Mouse (Mus musculus) gastrocnemius, adult 8-10 months (tissue): ENCODE data around the gene Klk1b11. TPM values are rescaled to one million over a fixed set of nuclear protein-coding genes. Genes with fewer than 3 reads are reported as not detected.
"Not testable (repeated sequence)": the region's sequence is repeated elsewhere in the genome, so short reads cannot be mapped to it uniquely, and the experiment has no call there.

Source experiments
- DNase-seq, 2 experiments: peaks; one replicate each; pipeline ENCODE4 v3.0.0; 2022; ENCODE audit warnings: low spot score in 2 of 2
- total RNA-seq, 4 experiments: library from RNA; stranded (reverse); gene quantifications; 2 replicates each; pipeline ENCODE4 v1.2.4; 2022

The Klk1b11 gene
- total RNA-seq = not detected

DNA sequence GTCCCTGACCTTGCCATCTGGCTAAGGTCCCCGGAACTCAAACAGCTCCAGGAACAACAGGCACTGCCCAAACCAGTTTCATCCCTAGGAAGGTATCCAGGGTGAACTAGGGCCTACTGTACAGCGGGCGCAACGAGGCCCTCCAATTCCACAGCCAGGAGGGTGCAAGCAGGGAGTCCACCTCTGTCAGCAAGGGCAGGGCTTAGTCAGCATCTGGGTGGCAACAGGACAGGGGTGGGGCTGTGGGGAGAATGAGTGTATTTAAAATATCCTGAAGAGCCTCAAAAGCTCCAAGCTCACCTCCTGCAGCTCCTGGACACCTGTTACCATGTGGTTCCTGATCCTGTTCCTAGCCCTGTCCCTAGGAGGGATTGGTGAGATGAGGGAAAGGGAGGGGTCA, at the start of gene Klk1b11:
Gene Klk1b11, plus strand, starts transcription at position 301 of the 400 bp plus-strand sequence.
- DNase-seq = not testable (repeated sequence)

DNA sequence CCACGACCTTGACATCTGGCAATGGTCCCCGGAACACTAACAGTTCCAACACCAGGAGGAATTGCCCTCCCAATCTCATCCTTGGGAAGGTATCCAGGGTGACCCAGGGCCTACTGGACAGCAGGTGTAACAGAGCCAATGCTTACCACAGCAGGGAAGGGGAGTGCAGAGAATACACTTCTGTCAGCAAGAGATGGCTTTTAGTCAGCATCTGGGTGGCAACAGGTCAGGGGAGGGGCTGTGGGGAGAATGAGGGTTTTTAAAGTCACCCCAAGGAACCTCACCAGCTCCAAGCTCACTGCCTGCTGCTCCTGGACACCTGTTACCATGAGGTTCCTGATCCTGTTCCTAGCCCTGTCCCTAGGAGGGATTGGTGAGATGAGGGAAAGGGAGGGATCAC, 45.3 kb upstream of the Klk1b11 start, which contains the start of gene Klk1b8:
Gene Klk1b8, plus strand, starts transcription at position 301 of the 400 bp plus-strand sequence.
- DNase-seq = no peak

GRCm38 (mm10) chr7:43952703-43953102, 43.0 kb upstream of the Klk1b11 start:
- no peak for DNase-seq

GRCm38 (mm10) chr7:43966451-43966850, 29.2 kb upstream of the Klk1b11 start, which contains the start of gene Klk1b1:
Gene Klk1b1 (plus strand): TSS chr7:43966751.
- no peak for DNase-seq

GRCm38 (mm10) chr7:43967058-43967457, 28.6 kb upstream of the Klk1b11 start:
- no peak for DNase-seq

GRCm38 (mm10) chr7:43967612-43968011, 28.1 kb upstream of the Klk1b11 start:
- DNase-seq = no peak

- DNase-seq = not testable (repeated sequence)
These were observed 19.9 kb upstream of the Klk1b11 start, which contains the start of gene Klk1b9 for GRCm38 (mm10) chr7:43975761-43976160. Gene Klk1b9 (plus strand): TSS chr7:43976061.

GRCm38 (mm10) chr7:43985657-43986056, 10.0 kb upstream of the Klk1b11 start:
- DNase-seq = no peak

GRCm38 (mm10) chr7:43994821-43995220, 856 bp upstream of the Klk1b11 start:
- not testable (repeated sequence) for DNase-seq

GRCm38 (mm10) chr7:44004847-44005246, 9.2 kb downstream of the Klk1b11 start:
- no peak for DNase-seq

DNA sequence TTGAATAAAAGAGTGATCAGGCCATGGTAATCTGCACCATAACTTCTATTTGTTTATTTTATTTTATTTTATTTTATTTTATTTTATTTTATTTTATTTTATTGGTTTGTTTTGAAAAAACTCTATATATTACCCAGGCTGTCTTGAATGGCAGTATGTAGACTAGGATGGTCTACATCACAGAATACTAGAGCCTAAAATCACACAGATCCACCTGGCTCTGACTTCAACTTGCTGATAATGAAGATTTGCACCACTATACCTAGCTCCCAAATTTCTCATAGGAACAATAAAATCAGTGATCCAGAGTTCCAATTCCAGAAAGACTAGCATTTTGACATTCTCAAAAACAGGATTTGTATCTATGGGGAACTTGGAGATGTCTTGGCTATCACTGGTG, 16.2 kb downstream of the Klk1b11 start, which contains the start of gene Klk1b26:
Gene Klk1b26, plus strand, starts transcription at position 301 of the 400 bp plus-strand sequence.
- not testable (repeated sequence) for DNase-seq

DNA sequence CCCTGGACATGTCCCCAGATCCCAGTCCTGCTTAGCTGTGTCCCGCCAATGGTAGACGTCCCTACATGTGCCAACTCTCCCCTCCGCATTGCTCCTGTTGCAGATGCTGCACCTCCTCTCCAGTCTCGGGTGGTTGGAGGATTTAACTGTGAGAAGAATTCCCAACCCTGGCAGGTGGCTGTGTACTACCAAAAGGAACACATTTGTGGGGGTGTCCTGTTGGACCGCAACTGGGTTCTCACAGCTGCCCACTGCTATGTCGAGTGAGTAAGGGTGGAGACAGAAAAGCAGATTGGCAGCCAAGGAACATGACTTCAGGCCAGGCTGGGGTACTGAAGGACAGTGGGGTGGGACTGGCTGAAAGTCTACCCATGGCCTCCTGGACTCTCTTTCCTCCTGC, 19.0 kb downstream of the Klk1b11 start:
- DNase-seq = not testable (repeated sequence)

GRCm38 (mm10) chr7:44015071-44015470, 19.4 kb downstream of the Klk1b11 start:
- no peak for DNase-seq

Other genes starting within 250 kb of the Klk1b11 start
- not detected for gene Klk12, start 227.0 kb upstream of the Klk1b11 start, total RNA-seq
- gene Klk11, start 221.3 kb upstream of the Klk1b11 start, total RNA-seq = under 1 TPM in 1 of 4 experiments, not detected in 3; 0.40 TPM
- gene Klk10, start 214.8 kb upstream of the Klk1b11 start, total RNA-seq = under 1 TPM; 0.27 to 0.53 (median 0.31) TPM
- not detected for gene Klk9, start 204.0 kb upstream of the Klk1b11 start, total RNA-seq
- 1 to 10 TPM in 2 of 4 experiments, under 1 TPM in 2; 0.63 to 1.7 (median 0.95) TPM for gene Klk8, start 198.3 kb upstream of the Klk1b11 start, total RNA-seq
- gene Klk7, start 184.6 kb upstream of the Klk1b11 start, total RNA-seq = not detected
- not detected for gene Klk6, start 171.4 kb upstream of the Klk1b11 start, total RNA-seq
- not detected for gene Klk5, start 153.9 kb upstream of the Klk1b11 start, total RNA-seq
- gene Klk4, start 114.7 kb upstream of the Klk1b11 start, total RNA-seq = not detected
- gene Klk15, start 62.1 kb upstream of the Klk1b11 start, total RNA-seq = not detected
- not detected for gene Klk1b8, start 45.2 kb upstream of the Klk1b11 start, total RNA-seq
- not detected for gene Klk1b1, start 29.1 kb upstream of the Klk1b11 start, total RNA-seq
- gene Klk1b9, start 19.8 kb upstream of the Klk1b11 start, total RNA-seq = not detected
- gene Klk1b26, start 16.3 kb downstream of the Klk1b11 start, total RNA-seq = 1 to 10 TPM in 1 of 4 experiments, not detected in 3; 1.3 TPM
- not detected for gene Klk1b27, start 56.4 kb downstream of the Klk1b11 start, total RNA-seq
- gene Klk1b21, start 106.5 kb downstream of the Klk1b11 start, total RNA-seq = not detected
- gene Klk1b22, start 116.8 kb downstream of the Klk1b11 start, total RNA-seq = not detected
- gene Klk1b16, start 140.9 kb downstream of the Klk1b11 start, total RNA-seq = not detected
- not detected for gene Klk1b24, start 192.4 kb downstream of the Klk1b11 start, total RNA-seq
- gene Klk1b3, start 202.3 kb downstream of the Klk1b11 start, total RNA-seq = not detected
- gene Klk1b4, start 211.6 kb downstream of the Klk1b11 start, total RNA-seq = not detected
- not detected for gene Klk1b5, start 220.1 kb downstream of the Klk1b11 start, total RNA-seq
- gene Klk1, start 229.5 kb downstream of the Klk1b11 start, total RNA-seq = under 1 TPM in 2 of 4 experiments, not detected in 2; 0.31 to 0.72 TPM
- gene Gm36864, start 240.3 kb downstream of the Klk1b11 start, total RNA-seq = not detected